In genomic region chr2:137192183-137192582, GRCm38 (mm10) we compare ENCODE assay signal across 28 mouse cellular contexts.
DNase-seq lines count a peak whose midpoint lies in the region; ATAC-seq and TF ChIP-seq lines count a peak whose summit lies in the region.
"Had no signal": no experiment of that assay in that cellular context is flagged by ENCODE, and none has a peak within 500 bp of the region (broad histone marks: within the 10 kb centered on the region; RNA-seq: fewer than 3 reads in every experiment).

No protein-coding gene starts in this region.

- no peaks in the 10 kb centered on the region for H3K36me3 ChIP-seq in heart, embryonic 12.5 days
- H3K36me3 ChIP-seq in heart, postnatal 0 days (replicated peaks; ENCODE audit: control insufficient read depth, insufficient read depth, low read length), result no peaks in the 10 kb centered on the region
- no peaks in the 10 kb centered on the region for H3K36me3 ChIP-seq in stomach, postnatal 0 days (ENCODE audit: control insufficient read depth, insufficient read depth, low read length)
- H3K36me3 ChIP-seq: embryonic facial prominence, embryonic 10.5 days; embryonic facial prominence, embryonic 15.5 days; hindbrain, embryonic 12.5 days; intestine, embryonic 15.5 days; limb, embryonic 13.5 days had no signal

- TF ChIP-seq CTCF in heart, postnatal 0 days (IDR thresholded peaks at IDR 0.05; ENCODE audit: low read depth), result no peak
- no peak for TF ChIP-seq CTCF in stomach, postnatal 0 days (IDR thresholded peaks at IDR 0.05; ENCODE audit: low read depth)

- peak overlapping the region; percentile 17 for H3K4me3 ChIP-seq in heart, embryonic 12.5 days
- H3K4me3 ChIP-seq in heart, postnatal 0 days (ENCODE audit: low read depth, low read length), result peak overlapping the region; percentile 12; the same call in 1 of the 2 replicates
- H3K4me3 ChIP-seq in stomach, postnatal 0 days (ENCODE audit: low read depth, low read length), result no peak overlapping the region
- H3K4me3 ChIP-seq: embryonic facial prominence, embryonic 10.5 days; embryonic facial prominence, embryonic 15.5 days; forebrain, embryonic 13.5 days; hindbrain, embryonic 12.5 days; intestine, embryonic 15.5 days; limb, embryonic 13.5 days had no signal

- DNase-seq in heart, adult 11 months, result no peak
- peak; percentile 25 for DNase-seq in heart, postnatal 0 days (ENCODE audit: low spot score)
- no peak for DNase-seq in heart, postnatal 10 days
- DNase-seq in urinary bladder, postnatal 25 days (ENCODE audit: low spot score), result peak; percentile 7
- DNase-seq in urinary bladder, postnatal 10 days (ENCODE audit: low spot score), result no peak
- peak; percentile 37 for DNase-seq in stomach, postnatal 0 days (ENCODE audit: low spot score)
- DNase-seq in cerebellum, adult 18-20 months, result no peak
- DNase-seq: adrenal gland, postnatal 36 days; B cell, adult 2 months; cerebellum, adult 8-10 months; cerebellum, postnatal 25 days; gastrocnemius, postnatal 14 days; kidney, adult 2 months; kidney, postnatal 4 days; midbrain, embryonic 14.5 days; thymus, adult 2 months; thymus, postnatal 36 days had no signal

- H3K27me3 ChIP-seq in heart, embryonic 12.5 days (replicated peaks), result no peaks in the 10 kb centered on the region
- H3K27me3 ChIP-seq in heart, postnatal 0 days (ENCODE audit: control insufficient read depth, insufficient read depth, low read length), result no peaks in the 10 kb centered on the region
- H3K27me3 ChIP-seq in stomach, postnatal 0 days (ENCODE audit: control insufficient read depth, insufficient read depth, low read length), result no peaks in the 10 kb centered on the region
- H3K27me3 ChIP-seq: embryonic facial prominence, embryonic 15.5 days; forebrain, embryonic 13.5 days; hindbrain, embryonic 12.5 days; intestine, embryonic 15.5 days; limb, embryonic 13.5 days had no signal

- 0 out of 2 replicates have a peak overlapping the region, but pooled peaks have one; percentile 18 for H3K9ac ChIP-seq in heart, embryonic 12.5 days
- H3K9ac ChIP-seq in heart, postnatal 0 days (replicated peaks; ENCODE audit: low read depth, low read length), result no peak overlapping the region
- no peak overlapping the region for H3K9ac ChIP-seq in stomach, postnatal 0 days (ENCODE audit: low read length)
- H3K9ac ChIP-seq: embryonic facial prominence, embryonic 15.5 days; forebrain, embryonic 13.5 days; hindbrain, embryonic 12.5 days; intestine, embryonic 15.5 days; limb, embryonic 13.5 days had no signal

- TF ChIP-seq EP300 in heart, postnatal 0 days (IDR thresholded peaks at IDR 0.05; ENCODE audit: low read depth), result no peak
- TF ChIP-seq EP300 in stomach, postnatal 0 days (optimal IDR thresholded peaks at IDR 0.05), result no peak

- 9% methylated on average over 7 of the region's 7 CpGs for WGBS in heart, embryonic 12.5 days
- 6% methylated on average over 7 of the region's 7 CpGs for WGBS in heart, postnatal 0 days
- WGBS in stomach, postnatal 0 days, result 23% methylated on average over 7 of the region's 7 CpGs

- intact Hi-C loops in heart, postnatal 10 days (cut with DNase I), result no loop called here

- peak overlapping the region; percentile 59 for H3K4me2 ChIP-seq in heart, embryonic 12.5 days
- peak overlapping the region; percentile 50 for H3K4me2 ChIP-seq in heart, postnatal 0 days (ENCODE audit: low read depth, low read length)
- H3K4me2 ChIP-seq in stomach, postnatal 0 days (replicated peaks; ENCODE audit: low read depth), result 0 out of 2 replicates have a peak overlapping the region, but pooled peaks have one; percentile 3
- H3K4me2 ChIP-seq: embryonic facial prominence, embryonic 15.5 days; forebrain, embryonic 13.5 days; hindbrain, embryonic 12.5 days; intestine, embryonic 15.5 days; limb, embryonic 13.5 days; liver, embryonic 11.5 days had no signal

- no peaks in the 10 kb centered on the region for H3K9me3 ChIP-seq in heart, embryonic 12.5 days (replicated peaks)
- no peaks in the 10 kb centered on the region for H3K9me3 ChIP-seq in heart, postnatal 0 days (replicated peaks; ENCODE audit: control insufficient read depth, low read length)
- no peaks in the 10 kb centered on the region for H3K9me3 ChIP-seq in stomach, postnatal 0 days (ENCODE audit: control insufficient read depth, low read length)
- H3K9me3 ChIP-seq: embryonic facial prominence, embryonic 10.5 days; embryonic facial prominence, embryonic 15.5 days; forebrain, embryonic 13.5 days; hindbrain, embryonic 12.5 days; intestine, embryonic 15.5 days; limb, embryonic 13.5 days had no signal

- peak; percentile 69 for ATAC-seq in heart, embryonic 12.5 days (ENCODE audit: insufficient number of reproducible peaks, low FRiP score)
- ATAC-seq in heart, postnatal 0 days (ENCODE audit: insufficient read depth, low read depth), result peak; percentile 44; the same call in 1 of the 2 replicates
- ATAC-seq in stomach, postnatal 0 days (ENCODE audit: low FRiP score, low TSS enrichment), result peak; percentile 80
- ATAC-seq: forebrain, embryonic 13.5 days; hindbrain, postnatal 0 days; intestine, embryonic 15.5 days had no signal

- peaks cover 9% of the 10 kb centered on the region for H3K4me1 ChIP-seq in heart, embryonic 12.5 days (replicated peaks)
- no peaks in the 10 kb centered on the region for H3K4me1 ChIP-seq in heart, postnatal 0 days (ENCODE audit: control insufficient read depth, insufficient read depth)
- no peaks in the 10 kb centered on the region for H3K4me1 ChIP-seq in stomach, postnatal 0 days (replicated peaks; ENCODE audit: control insufficient read depth, insufficient read depth)
- H3K4me1 ChIP-seq: embryonic facial prominence, embryonic 10.5 days; forebrain, embryonic 13.5 days; hindbrain, embryonic 12.5 days; intestine, embryonic 15.5 days had no signal

- peak overlapping the region; percentile 46 for H3K27ac ChIP-seq in heart, embryonic 12.5 days (ENCODE audit: poor library complexity, severe bottlenecking)
- H3K27ac ChIP-seq in heart, postnatal 0 days (ENCODE audit: low read depth), result no peak overlapping the region
- no peak overlapping the region for H3K27ac ChIP-seq in stomach, postnatal 0 days (replicated peaks)
- H3K27ac ChIP-seq: embryonic facial prominence, embryonic 10.5 days; embryonic facial prominence, embryonic 15.5 days; forebrain, embryonic 13.5 days; hindbrain, embryonic 12.5 days; hindbrain, postnatal 0 days; intestine, embryonic 15.5 days; kidney, postnatal 0 days; limb, embryonic 13.5 days; macrophage had no signal

Comparison
In these comparisons a context has a peak if more than half of its experiments do, and no peak if none do; other contexts are left out.
1. DNase-seq: peak in heart, postnatal 0 days (single experiment), urinary bladder, postnatal 25 days (single experiment) and stomach, postnatal 0 days (single experiment); none in heart, adult 11 months (single experiment), heart, postnatal 10 days (0 of 2), urinary bladder, postnatal 10 days (single experiment) and cerebellum, adult 18-20 months (0 of 2).
2. H3K4me2 ChIP-seq: peak in every context shown above with its lines; median percentile 59 in heart, embryonic 12.5 days; 50 in heart, postnatal 0 days; 3 in stomach, postnatal 0 days.
3. Peak in every context shown above with its lines, with median percentiles within 50 percentile points of each other: ATAC-seq.